Mouse (Mus musculus) midbrain, embryonic 15.5 days (tissue): ENCODE data around the gene Lims1. TPM values are rescaled to one million over a fixed set of nuclear protein-coding genes. Genes with fewer than 3 reads are reported as not detected.
A peak's percentile ranks its signal among the peaks of the same experiment; 100 is the strongest.

Source experiments
- ATAC-seq: fragments of 200-750 bp; cut with Nextera tagmentation; replicated peaks from 2 replicates; pipeline ENCODE4 v1.8.0; 2017; ENCODE audit warnings: moderate TSS enrichment
- H3K27ac ChIP-seq: fragments of 300-500 bp; sonication (generic); 2 replicates; pipeline ENCODE4 v1.5.1; 2015; ENCODE audit warnings: mild to moderate bottlenecking, inconsistent platforms
- H3K27me3 ChIP-seq: fragments of 300-500 bp; sonication (generic); replicated peaks from 2 replicates; pipeline ENCODE4 v1.6.1; 2015; ENCODE audit warnings: inconsistent platforms
- H3K36me3 ChIP-seq: fragments of 300-500 bp; sonication (generic); replicated peaks from 2 replicates; pipeline ENCODE4 v1.6.1; 2015; ENCODE audit warnings: inconsistent platforms
- H3K4me1 ChIP-seq: fragments of 300-500 bp; sonication (generic); 2 replicates; pipeline ENCODE4 v1.6.1; 2015; ENCODE audit warnings: inconsistent platforms
- H3K4me2 ChIP-seq: fragments of 300-500 bp; sonication (generic); 2 replicates; pipeline ENCODE4 v1.6.1; 2015; ENCODE audit warnings: inconsistent platforms, mild to moderate bottlenecking, moderate library complexity
- H3K4me3 ChIP-seq: fragments of 300-500 bp; sonication (generic); 2 replicates; pipeline ENCODE4 v1.5.1; 2015; ENCODE audit warnings: mild to moderate bottlenecking, inconsistent platforms
- H3K9ac ChIP-seq: fragments of 300-500 bp; sonication (generic); 2 replicates; pipeline ENCODE4 v1.6.1; 2015; ENCODE audit warnings: mild to moderate bottlenecking, inconsistent platforms
- H3K9me3 ChIP-seq: fragments of 300-500 bp; sonication (generic); 2 replicates; pipeline ENCODE4 v1.6.1; 2016; ENCODE audit warnings: inconsistent platforms
- WGBS: fragments of 180-500 bp; shearing (Covaris S2); methylation state at CpG from one replicate; pipeline ENCODE4 v1.1.7; 2015; ENCODE audit warnings: mixed read lengths; 5-methylcytosine and 5-hydroxymethylcytosine counted together
- polyA plus RNA-seq: library from polyadenylated mRNA; unstranded; fragments of >200 nt; fragmentation: Nextera tagmentation; extraction: Ambion mirVana; gene quantifications from 2 replicates; pipeline ENCODE4 v1.2.1, GENCODE M21; 2015

Lims1 gene
- 52.6 and 54.6 TPM in 2 replicates for polyA plus RNA-seq

DNA sequence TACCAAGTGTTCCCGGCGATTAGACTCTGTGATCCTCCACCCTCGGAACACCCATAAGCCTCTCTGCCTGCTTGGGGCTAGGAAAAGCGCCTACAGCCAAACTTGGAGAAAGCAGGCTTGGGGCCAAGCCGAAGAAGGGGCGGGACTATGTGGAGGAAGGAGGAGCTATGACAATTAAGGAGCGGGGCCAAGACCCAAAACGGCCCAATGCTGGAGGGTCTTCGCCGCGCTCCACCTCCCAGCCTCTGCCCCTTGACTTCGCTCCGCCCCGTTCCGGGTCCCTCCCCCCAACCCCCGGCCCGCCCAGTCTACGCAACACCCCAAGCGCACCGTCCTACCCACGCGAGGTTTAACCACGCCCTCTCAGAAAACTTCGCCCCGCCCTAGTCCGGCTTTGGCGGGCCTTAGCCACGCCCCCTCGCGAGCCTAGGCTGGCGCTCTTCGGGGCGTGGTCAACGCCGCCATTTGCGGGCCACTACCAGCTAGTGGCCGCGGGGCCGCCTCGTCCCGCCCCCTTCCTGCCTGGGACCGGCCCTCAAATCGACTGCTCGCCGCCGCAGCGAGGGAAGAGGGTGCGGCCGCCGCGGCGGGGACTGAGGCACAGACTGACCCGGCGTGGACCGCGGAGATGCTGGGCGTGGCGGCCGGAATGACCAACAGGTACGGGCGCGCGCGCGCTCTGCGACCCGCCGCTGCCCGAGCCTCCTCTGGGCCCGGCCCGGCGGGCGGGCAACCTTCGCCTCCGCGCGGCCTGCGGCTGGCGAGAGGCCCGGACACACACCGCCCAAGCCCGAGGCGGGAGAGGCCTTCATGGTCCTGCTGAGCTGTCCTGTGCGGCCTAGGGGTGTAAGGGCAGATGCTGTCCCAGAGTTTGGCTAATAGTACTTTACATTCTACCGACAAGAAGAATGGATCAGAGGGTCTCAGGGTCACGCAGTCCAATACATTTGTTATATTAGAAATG, at the start of gene Lims1:
Lims1 (plus strand) TSS at position 439 of the 964 bp plus-strand sequence.
- H3K27me3 ChIP-seq = no peaks in the 10 kb centered on the region
- H3K4me2 ChIP-seq = peak within 1 kb of the TSS; percentile 55
- peak within 1 kb of the TSS; percentile 79 for H3K27ac ChIP-seq
- H3K4me1 ChIP-seq = peaks cover 27% of the 10 kb centered on the region
- no peaks in the 10 kb centered on the region for H3K36me3 ChIP-seq
- under 1% methylated on average over 77 of the region's 86 CpGs for WGBS
- H3K4me3 ChIP-seq = peak within 1 kb of the TSS; percentile 67
- peak; percentile 99 for ATAC-seq
- H3K9me3 ChIP-seq = no peaks in the 10 kb centered on the region
- H3K9ac ChIP-seq = peak within 1 kb of the TSS; percentile 71

GRCm38 (mm10) chr10:58282238-58282637, 41.0 kb upstream of the Lims1 start:
- no peak overlapping the region for H3K4me3 ChIP-seq
- H3K4me1 ChIP-seq = no peaks in the 10 kb centered on the region
- no peak overlapping the region for H3K27ac ChIP-seq
- no peaks in the 10 kb centered on the region for H3K27me3 ChIP-seq
- no peaks in the 10 kb centered on the region for H3K9me3 ChIP-seq
- 94% methylated on average over 7 of the region's 7 CpGs for WGBS
- no peak for ATAC-seq
- peaks cover 42% of the 10 kb centered on the region for H3K36me3 ChIP-seq
- no peak overlapping the region for H3K4me2 ChIP-seq
- H3K9ac ChIP-seq = no peak overlapping the region

GRCm38 (mm10) chr10:58290742-58291141, 32.5 kb upstream of the Lims1 start:
- no peaks in the 10 kb centered on the region for H3K27me3 ChIP-seq

GRCm38 (mm10) chr10:58294246-58294645, 29.0 kb upstream of the Lims1 start:
- Histone ChIP-seq H3K9ac (no peak overlapping the region), H3K27me3 (no peaks in the 10 kb centered on the region), H3K4me1 (no peaks in the 10 kb centered on the region), H3K27ac (no peak overlapping the region), H3K9me3 (no peaks in the 10 kb centered on the region), H3K4me2 (no peak overlapping the region), H3K4me3 (no peak overlapping the region), H3K36me3 (peaks cover 81% of the 10 kb centered on the region)
- 98% methylated on average over 3 of the region's 3 CpGs for WGBS
- no peak for ATAC-seq

More at GRCm38 (mm10) chr10:58290742-58291141, 32.5 kb upstream of the Lims1 start:
- ATAC-seq = no peak
- Histone ChIP-seq H3K36me3 (peaks cover 76% of the 10 kb centered on the region), H3K9me3 (no peaks in the 10 kb centered on the region), H3K27ac (no peak overlapping the region), H3K4me1 (no peaks in the 10 kb centered on the region), H3K4me2 (no peak overlapping the region), H3K9ac (no peak overlapping the region), H3K4me3 (no peak overlapping the region)
- 92% methylated on average over 3 of the region's 3 CpGs for WGBS

DNA sequence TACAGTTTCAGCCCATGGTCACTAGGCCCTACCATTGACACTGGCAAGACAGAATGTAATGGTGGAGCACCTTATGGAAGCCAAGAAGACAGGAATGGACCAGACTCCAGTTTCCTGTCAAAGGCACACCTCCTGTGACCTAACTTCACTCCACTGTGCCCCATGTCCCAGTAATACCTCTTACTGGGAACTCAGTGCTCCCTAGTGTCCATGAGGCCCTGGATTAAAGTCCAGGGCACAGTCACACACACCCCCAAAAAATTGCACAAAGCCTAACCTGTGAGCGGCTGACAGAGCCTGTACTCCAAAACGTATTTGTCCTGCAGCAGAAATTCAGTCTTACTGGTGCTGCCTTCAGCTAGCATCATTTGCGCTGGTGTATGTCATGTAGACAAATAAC, 27.7 kb upstream of the Lims1 start:
- WGBS = 96% methylated on average over 3 of the region's 3 CpGs
- no peaks in the 10 kb centered on the region for H3K27me3 ChIP-seq
- peaks cover 81% of the 10 kb centered on the region for H3K36me3 ChIP-seq
- no peak overlapping the region for H3K4me2 ChIP-seq
- no peak overlapping the region for H3K9ac ChIP-seq
- H3K9me3 ChIP-seq = no peaks in the 10 kb centered on the region
- no peak overlapping the region for H3K4me3 ChIP-seq
- H3K27ac ChIP-seq = no peak overlapping the region
- no peak for ATAC-seq
- H3K4me1 ChIP-seq = no peaks in the 10 kb centered on the region

DNA sequence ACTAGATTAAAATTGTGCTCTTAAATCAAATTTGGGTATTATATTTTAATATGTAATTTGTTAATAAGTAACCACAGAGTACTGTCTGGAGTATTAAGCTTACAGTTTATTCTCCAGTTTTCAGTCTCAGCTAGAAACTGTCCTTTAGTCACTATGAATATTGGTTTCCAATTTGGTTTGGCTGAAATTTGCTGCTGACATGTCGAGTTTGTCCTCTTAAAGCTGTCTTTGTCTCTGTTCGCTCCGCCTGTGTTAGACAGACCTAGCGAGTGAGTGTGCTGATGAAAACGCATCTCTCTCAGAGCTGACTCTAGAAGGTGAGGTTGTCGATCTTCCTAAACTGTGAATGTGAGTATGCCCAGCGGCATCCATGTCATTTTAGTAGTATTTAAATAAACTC, 18.3 kb upstream of the Lims1 start:
- no peaks in the 10 kb centered on the region for H3K9me3 ChIP-seq
- H3K36me3 ChIP-seq = peaks cover 32% of the 10 kb centered on the region
- 91% methylated on average over 7 of the region's 7 CpGs for WGBS
- no peak overlapping the region for H3K27ac ChIP-seq
- H3K27me3 ChIP-seq = no peaks in the 10 kb centered on the region
- no peak overlapping the region for H3K4me2 ChIP-seq
- H3K4me3 ChIP-seq = no peak overlapping the region
- no peak for ATAC-seq
- no peak overlapping the region for H3K9ac ChIP-seq
- no peaks in the 10 kb centered on the region for H3K4me1 ChIP-seq

GRCm38 (mm10) chr10:58306897-58307296, 16.4 kb upstream of the Lims1 start:
- Histone ChIP-seq H3K4me3 (no peak overlapping the region), H3K36me3 (peaks cover 35% of the 10 kb centered on the region), H3K27me3 (no peaks in the 10 kb centered on the region), H3K27ac (no peak overlapping the region), H3K9me3 (no peaks in the 10 kb centered on the region), H3K4me1 (no peaks in the 10 kb centered on the region), H3K4me2 (no peak overlapping the region), H3K9ac (no peak overlapping the region)
- WGBS = 98% methylated on average over 3 of the region's 3 CpGs
- no peak for ATAC-seq

DNA sequence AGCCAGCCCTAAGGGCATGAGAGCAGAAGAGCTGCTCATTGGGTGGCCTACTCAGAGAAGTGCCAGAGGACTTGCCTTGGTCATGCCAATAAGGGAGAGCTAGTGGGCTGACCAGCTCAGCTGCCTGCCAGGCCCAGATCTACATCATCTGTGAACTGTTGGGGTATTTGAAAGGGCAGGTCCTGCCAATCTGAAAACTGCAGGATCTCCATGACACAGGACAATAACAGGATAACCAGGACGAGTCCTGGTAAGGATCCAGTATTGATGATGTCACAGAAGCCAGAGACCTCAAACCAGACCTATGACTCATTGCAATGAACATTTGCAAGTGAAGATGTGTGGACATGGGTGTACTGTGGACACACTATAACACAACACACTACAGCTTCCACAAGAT, 12.5 kb upstream of the Lims1 start:
- H3K4me1 ChIP-seq = no peaks in the 10 kb centered on the region
- peaks cover 30% of the 10 kb centered on the region for H3K36me3 ChIP-seq
- H3K27me3 ChIP-seq = no peaks in the 10 kb centered on the region
- WGBS = 84% methylated on average over 1 of the region's 1 CpGs
- no peak for ATAC-seq
- no peak overlapping the region for H3K27ac ChIP-seq
- no peak overlapping the region for H3K9ac ChIP-seq
- H3K9me3 ChIP-seq = no peaks in the 10 kb centered on the region
- H3K4me2 ChIP-seq = no peak overlapping the region
- H3K4me3 ChIP-seq = no peak overlapping the region

GRCm38 (mm10) chr10:58312887-58313286, 10.4 kb upstream of the Lims1 start:
- no peak overlapping the region for H3K4me3 ChIP-seq
- no peak overlapping the region for H3K9ac ChIP-seq
- H3K36me3 ChIP-seq = peaks cover 24% of the 10 kb centered on the region
- 98% methylated on average over 5 of the region's 5 CpGs for WGBS
- no peak overlapping the region for H3K4me2 ChIP-seq
- no peaks in the 10 kb centered on the region for H3K27me3 ChIP-seq
- no peaks in the 10 kb centered on the region for H3K9me3 ChIP-seq
- H3K27ac ChIP-seq = no peak overlapping the region
- no peak for ATAC-seq
- H3K4me1 ChIP-seq = no peaks in the 10 kb centered on the region

DNA sequence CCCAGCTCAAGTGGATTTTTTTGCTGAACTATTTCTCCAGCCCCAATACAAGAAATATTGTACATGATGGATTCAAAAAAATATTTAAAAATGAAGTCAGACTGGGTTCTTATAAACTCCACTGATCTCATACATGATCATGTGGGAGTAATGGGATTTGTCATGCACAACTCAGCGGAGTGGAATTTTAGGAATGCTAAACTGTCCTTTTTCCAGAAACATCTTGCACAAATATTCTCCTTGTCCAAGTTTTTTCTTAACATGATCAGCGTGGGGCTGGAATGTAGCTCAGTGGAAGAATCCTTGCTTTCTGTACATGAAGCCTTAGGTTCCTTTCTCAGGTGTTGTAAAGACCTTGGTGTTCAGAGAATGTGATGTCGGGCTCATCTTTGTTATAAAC, 2.4 kb upstream of the Lims1 start:
- Histone ChIP-seq H3K9ac (no peak overlapping the region), H3K4me3 (no peak overlapping the region), H3K36me3 (no peaks in the 10 kb centered on the region), H3K27me3 (no peaks in the 10 kb centered on the region), H3K4me1 (peaks cover 17% of the 10 kb centered on the region), H3K4me2 (no peak overlapping the region), H3K27ac (no peak overlapping the region), H3K9me3 (no peaks in the 10 kb centered on the region)
- no peak for ATAC-seq
- WGBS = 92% methylated on average over 3 of the region's 3 CpGs

GRCm38 (mm10) chr10:58322361-58323027, 772 bp upstream of the Lims1 start:
- no peaks in the 10 kb centered on the region for H3K9me3 ChIP-seq
- 32% methylated on average over 6 of the region's 6 CpGs for WGBS

GRCm38 (mm10) chr10:58326271-58326670, 3.0 kb downstream of the Lims1 start:
- no peaks in the 10 kb centered on the region for H3K36me3 ChIP-seq
- no peaks in the 10 kb centered on the region for H3K27me3 ChIP-seq
- no peak for ATAC-seq
- H3K4me2 ChIP-seq = 0 out of 2 replicates have a peak overlapping the region, but pooled peaks have one; percentile 4
- WGBS = 44% methylated on average over 3 of the region's 3 CpGs
- no peak overlapping the region for H3K9ac ChIP-seq
- H3K27ac ChIP-seq = no peak overlapping the region
- no peaks in the 10 kb centered on the region for H3K9me3 ChIP-seq
- peaks cover 27% of the 10 kb centered on the region for H3K4me1 ChIP-seq
- H3K4me3 ChIP-seq = no peak overlapping the region

More at GRCm38 (mm10) chr10:58322361-58323027, 772 bp upstream of the Lims1 start:
- H3K4me2 ChIP-seq = peak overlapping the region; percentile 55
- peak overlapping the region; percentile 28; the same call in 1 of the 2 replicates for H3K9ac ChIP-seq
- peaks cover 27% of the 10 kb centered on the region for H3K4me1 ChIP-seq
- no peaks in the 10 kb centered on the region for H3K36me3 ChIP-seq
- H3K27ac ChIP-seq = peak overlapping the region; percentile 79
- no peaks in the 10 kb centered on the region for H3K27me3 ChIP-seq
- no peak for ATAC-seq
- peak overlapping the region; percentile 67 for H3K4me3 ChIP-seq
